Mouse (Mus musculus) intestine, postnatal 0 days (tissue): ENCODE results near the gene Wnt10b. TPM values are rescaled to one million over a fixed set of nuclear protein-coding genes. Genes with fewer than 3 reads are reported as not detected.

Source experiments
- ATAC-seq: fragments of 200-750 bp; cut with Nextera tagmentation; 2 replicates; pipeline ENCODE4 v1.8.0; 2017; ENCODE audit warnings: mild to moderate bottlenecking, moderate TSS enrichment, moderate library complexity
- H3K27ac ChIP-seq: fragments of 300-500 bp; sonication (generic); 2 replicates; pipeline ENCODE4 v1.5.1; 2014; ENCODE audit warnings: mild to moderate bottlenecking, low read depth, low read length, moderate library complexity
- H3K27me3 ChIP-seq: fragments of 300-500 bp; sonication (generic); replicated peaks from 2 replicates; pipeline ENCODE4 v1.6.1; 2014; ENCODE audit warnings: low read length, mixed read lengths; ENCODE audit not compliant: control insufficient read depth, insufficient read depth
- H3K36me3 ChIP-seq: fragments of 300-500 bp; sonication (generic); 2 replicates; pipeline ENCODE4 v1.6.1; 2014; ENCODE audit warnings: mild to moderate bottlenecking, moderate library complexity; ENCODE audit not compliant: control insufficient read depth, insufficient read depth
- H3K4me1 ChIP-seq: fragments of 300-500 bp; sonication (generic); replicated peaks from 2 replicates; pipeline ENCODE4 v1.6.1; 2014; ENCODE audit warnings: antibody characterized with exemption, low read length, mixed read lengths; ENCODE audit not compliant: control insufficient read depth, insufficient read depth
- H3K4me2 ChIP-seq: fragments of 300-500 bp; sonication (generic); replicated peaks from 2 replicates; pipeline ENCODE4 v1.6.1; 2014; ENCODE audit warnings: low read depth, mild to moderate bottlenecking, moderate library complexity
- H3K4me3 ChIP-seq: fragments of 300-500 bp; sonication (generic); 2 replicates; pipeline ENCODE4 v1.5.1; 2014; ENCODE audit warnings: low read depth, low read length
- H3K9ac ChIP-seq: fragments of 300-500 bp; sonication (generic); 2 replicates; pipeline ENCODE4 v1.6.1; 2014; ENCODE audit warnings: mild to moderate bottlenecking, low read depth, low read length
- H3K9me3 ChIP-seq: fragments of 300-500 bp; sonication (generic); 2 replicates; pipeline ENCODE4 v1.6.1; 2016; ENCODE audit warnings: mixed run types; ENCODE audit not compliant: control insufficient read depth
- CTCF ChIP-seq: sonication (generic); IDR thresholded peaks from 2 replicates; pipeline ENCODE4 v1.5.1; 2016; ENCODE audit warnings: low read depth, mild to moderate bottlenecking, control low read depth, antibody characterized with exemption, moderate library complexity
- WGBS: fragments of 180-500 bp; shearing (Covaris S2); extraction: QIAGEN DNeasy Blood & Tissue Kit; methylation state at CpG from one replicate; pipeline ENCODE4 v1.1.7; 2014; 5-methylcytosine and 5-hydroxymethylcytosine counted together
- polyA plus RNA-seq: library from polyadenylated mRNA; unstranded; fragments of >200 nt; fragmentation: Nextera tagmentation; extraction: Ambion mirVana; gene quantifications from 2 replicates; pipeline ENCODE4 v1.2.1, GENCODE M21; 2015

The Wnt10b gene
- polyA plus RNA-seq, 1 experiment from 2014 or later, result not detected

DNA sequence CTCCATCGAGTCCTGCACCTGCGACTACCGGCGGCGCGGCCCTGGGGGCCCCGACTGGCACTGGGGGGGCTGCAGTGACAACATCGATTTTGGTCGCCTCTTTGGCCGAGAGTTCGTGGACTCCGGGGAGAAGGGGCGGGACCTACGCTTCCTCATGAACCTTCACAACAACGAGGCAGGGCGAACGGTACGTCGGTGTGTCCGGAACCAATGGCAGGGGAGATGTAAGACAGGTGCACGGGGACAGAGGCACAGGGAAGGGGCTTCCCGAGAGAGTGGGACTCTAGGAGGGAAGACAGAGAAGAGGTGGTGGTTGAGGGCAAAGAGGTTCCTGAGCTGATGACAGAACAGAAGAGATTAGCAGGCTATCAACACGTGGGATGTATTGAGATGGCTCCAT lies 13.8 kb upstream of the Wnt10b start:
- no peaks in the 10 kb centered on the region for H3K9me3 ChIP-seq
- H3K4me3 ChIP-seq, result peak overlapping the region; percentile 34; the same call in 1 of the 2 replicates
- H3K4me1 ChIP-seq, result peaks cover 4% of the 10 kb centered on the region; the same call in 1 of the 2 replicates
- no peak overlapping the region for H3K9ac ChIP-seq
- H3K4me2 ChIP-seq, result peak overlapping the region; percentile 58
- no peak overlapping the region for H3K27ac ChIP-seq
- ATAC-seq, result no peak
- no peaks in the 10 kb centered on the region for H3K36me3 ChIP-seq
- under 1% methylated on average over 23 of the region's 23 CpGs for WGBS
- no peak for TF ChIP-seq CTCF
- H3K27me3 ChIP-seq, result peaks cover 95% of the 10 kb centered on the region

DNA sequence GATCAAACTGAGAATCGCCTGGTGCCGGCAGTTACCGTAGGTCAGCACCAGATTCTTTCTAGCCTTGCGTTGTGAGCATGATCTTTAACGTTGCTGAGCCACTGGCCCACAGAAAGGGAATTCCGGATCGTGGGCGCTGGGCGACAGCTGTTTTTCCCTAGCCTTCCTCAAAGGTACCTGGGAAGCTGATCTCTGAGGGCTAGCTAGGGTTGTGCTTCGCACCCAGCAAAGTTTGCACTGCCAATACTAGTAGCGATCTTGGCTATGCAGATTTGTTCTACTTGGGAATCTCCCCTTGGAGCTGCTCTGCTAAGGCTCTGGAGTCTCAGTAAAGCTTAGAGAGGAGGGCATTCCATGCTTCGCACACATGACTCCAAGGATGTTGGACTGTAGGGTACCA lies 13.3 kb upstream of the Wnt10b start:
- no peak overlapping the region for H3K9ac ChIP-seq
- H3K4me1 ChIP-seq, result peaks cover 4% of the 10 kb centered on the region; the same call in 1 of the 2 replicates
- no peak overlapping the region for H3K27ac ChIP-seq
- 0% methylated on average over 12 of the region's 12 CpGs for WGBS
- no peak for ATAC-seq
- TF ChIP-seq CTCF, result no peak
- peaks cover 90% of the 10 kb centered on the region for H3K27me3 ChIP-seq
- H3K4me3 ChIP-seq, result peak overlapping the region; percentile 34
- H3K36me3 ChIP-seq, result no peaks in the 10 kb centered on the region
- H3K4me2 ChIP-seq, result peak overlapping the region; percentile 58
- H3K9me3 ChIP-seq, result no peaks in the 10 kb centered on the region

DNA sequence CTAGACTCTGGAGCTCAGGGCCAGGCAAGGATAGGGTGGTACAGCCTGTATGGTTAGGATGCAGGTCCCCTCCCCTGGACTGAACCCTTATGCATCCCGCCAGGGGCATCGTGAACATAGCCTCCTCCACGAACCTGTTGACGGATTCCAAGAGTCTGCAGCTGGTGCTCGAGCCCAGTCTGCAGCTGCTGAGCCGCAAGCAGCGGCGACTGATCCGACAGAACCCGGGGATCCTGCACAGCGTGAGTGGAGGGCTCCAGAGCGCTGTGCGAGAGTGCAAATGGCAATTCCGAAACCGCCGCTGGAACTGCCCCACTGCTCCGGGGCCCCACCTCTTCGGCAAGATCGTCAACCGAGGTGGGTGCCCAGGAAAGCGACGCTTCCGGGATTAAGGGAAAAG lies 12.8 kb upstream of the Wnt10b start:
- Histone ChIP-seq H3K27me3 (peaks cover 85% of the 10 kb centered on the region), H3K4me1 (peaks cover 4% of the 10 kb centered on the region; the same call in 1 of the 2 replicates), H3K27ac (no peak overlapping the region), H3K9ac (no peak overlapping the region), H3K36me3 (no peaks in the 10 kb centered on the region), H3K4me2 (peak overlapping the region; percentile 58), H3K4me3 (peak overlapping the region; percentile 34), H3K9me3 (no peaks in the 10 kb centered on the region)
- ATAC-seq, result no peak
- under 1% methylated on average over 23 of the region's 23 CpGs for WGBS
- TF ChIP-seq CTCF, result no peak

DNA sequence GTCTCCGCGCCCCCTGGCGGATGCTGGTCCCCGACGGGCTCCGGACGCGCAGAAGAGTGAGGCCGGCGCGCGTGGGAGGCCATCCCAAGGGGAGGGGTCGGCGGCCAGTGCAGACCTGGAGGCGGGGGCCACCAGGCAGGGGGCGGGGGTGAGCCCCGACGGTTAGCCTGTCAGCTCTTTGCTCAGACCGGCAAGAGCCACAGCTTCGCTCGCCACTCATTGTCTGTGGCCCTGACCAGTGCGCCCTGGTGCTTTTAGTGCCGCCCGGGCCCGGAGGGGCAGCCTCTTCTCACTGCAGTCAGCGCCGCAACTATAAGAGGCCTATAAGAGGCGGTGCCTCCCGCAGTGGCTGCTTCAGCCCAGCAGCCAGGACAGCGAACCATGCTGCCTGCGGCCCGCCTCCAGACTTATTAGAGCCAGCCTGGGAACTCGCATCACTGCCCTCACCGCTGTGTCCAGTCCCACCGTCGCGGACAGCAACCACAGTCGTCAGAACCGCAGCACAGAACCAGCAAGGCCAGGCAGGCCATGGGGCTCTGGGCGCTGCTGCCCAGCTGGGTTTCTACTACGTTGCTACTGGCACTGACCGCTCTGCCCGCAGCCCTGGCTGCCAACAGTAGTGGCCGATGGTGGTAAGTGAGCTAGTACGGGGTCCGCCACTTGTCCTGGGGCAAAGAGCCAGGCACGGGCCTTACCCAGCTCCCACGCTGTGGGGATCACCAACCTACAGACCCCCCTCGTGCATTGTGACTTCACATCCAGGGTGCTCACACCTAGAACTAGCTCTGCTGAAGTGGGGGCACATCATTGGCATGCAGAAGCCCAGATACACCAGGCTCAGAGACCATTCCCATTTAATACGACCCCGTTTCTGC lies 11.9 kb upstream of the Wnt10b start, which contains the start of gene Wnt1:
Gene Wnt1, plus strand, starts transcription at position 197 of the 875 bp plus-strand sequence.
- Histone ChIP-seq H3K36me3 (no peaks in the 10 kb centered on the region), H3K27me3 (peaks cover 80% of the 10 kb centered on the region), H3K9ac (no peak within 1 kb of the TSS), H3K4me3 (peak within 1 kb of the TSS; percentile 34), H3K4me2 (peak within 1 kb of the TSS; percentile 58), H3K27ac (no peak within 1 kb of the TSS), H3K9me3 (peaks cover 3% of the 10 kb centered on the region; the same call in 1 of the 2 replicates), H3K4me1 (peaks cover 4% of the 10 kb centered on the region; the same call in 1 of the 2 replicates)
- peak; percentile 80 for TF ChIP-seq CTCF
- ATAC-seq, result no peak
- WGBS, result 5% methylated on average over 51 of the region's 51 CpGs

DNA sequence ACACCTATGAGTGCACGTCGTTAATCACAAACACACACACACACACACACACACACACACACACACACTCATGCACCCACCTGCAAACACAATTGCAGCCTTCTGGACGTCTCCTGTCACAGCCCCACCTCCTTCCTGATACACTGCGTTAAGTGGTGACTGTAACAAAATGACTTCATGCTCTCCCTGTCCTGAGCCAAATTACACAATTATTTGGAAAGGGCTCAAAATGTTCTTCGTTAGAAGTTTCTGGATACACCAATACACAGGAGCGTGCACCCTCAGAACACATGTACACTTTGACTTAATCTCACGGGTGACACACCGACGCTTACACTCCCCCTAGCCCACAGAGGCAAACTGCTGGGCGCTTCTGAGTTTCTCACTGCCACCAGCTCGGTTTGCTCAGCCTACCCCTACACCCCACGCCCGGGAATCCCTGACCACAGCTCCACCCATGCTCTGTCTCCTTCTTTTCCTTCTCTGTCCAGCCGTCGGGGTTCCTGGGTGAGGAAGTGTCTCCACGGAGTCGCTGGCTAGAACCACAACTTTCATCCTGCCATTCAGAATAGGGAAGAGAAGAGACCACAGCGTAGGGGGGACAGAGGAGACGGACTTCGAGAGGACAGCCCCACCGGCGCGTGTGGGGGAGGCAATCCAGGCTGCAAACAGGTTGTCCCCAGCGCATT lies 11.2 kb upstream of the Wnt10b start:
- Histone ChIP-seq H3K9me3 (peaks cover 3% of the 10 kb centered on the region; the same call in 1 of the 2 replicates), H3K36me3 (no peaks in the 10 kb centered on the region), H3K27ac (no peak overlapping the region), H3K4me2 (peak overlapping the region; percentile 30), H3K4me3 (peak overlapping the region; percentile 7; the same call in 1 of the 2 replicates), H3K4me1 (peaks cover 4% of the 10 kb centered on the region; the same call in 1 of the 2 replicates), H3K27me3 (peaks cover 73% of the 10 kb centered on the region), H3K9ac (no peak overlapping the region)
- no peak for TF ChIP-seq CTCF
- 10% methylated on average over 24 of the region's 24 CpGs for WGBS
- no peak for ATAC-seq

DNA sequence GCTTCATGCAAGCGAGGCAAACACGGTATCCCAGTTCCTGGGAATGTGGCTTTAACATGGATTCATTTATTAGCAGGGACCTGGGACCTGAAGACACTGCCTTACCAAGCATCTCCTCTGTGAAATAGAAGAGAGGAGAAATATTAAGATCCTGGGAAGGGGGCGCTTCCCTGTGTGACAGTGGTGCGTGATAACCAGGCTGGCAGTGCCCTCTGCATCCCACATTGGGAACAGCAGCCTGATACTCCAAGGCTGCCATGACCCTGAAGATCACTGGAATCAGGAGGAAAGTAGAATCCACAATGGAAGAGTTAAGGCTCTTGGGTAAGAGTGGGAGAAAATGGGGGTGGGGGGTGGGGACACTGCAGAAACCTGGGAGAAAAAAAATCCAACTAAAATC lies 10.0 kb upstream of the Wnt10b start:
- Histone ChIP-seq H3K4me1 (peaks cover 4% of the 10 kb centered on the region; the same call in 1 of the 2 replicates), H3K4me3 (no peak overlapping the region), H3K36me3 (no peaks in the 10 kb centered on the region), H3K27ac (no peak overlapping the region), H3K9ac (no peak overlapping the region), H3K27me3 (peaks cover 61% of the 10 kb centered on the region), H3K4me2 (no peak overlapping the region), H3K9me3 (peaks cover 3% of the 10 kb centered on the region; the same call in 1 of the 2 replicates)
- peak; percentile 73 for TF ChIP-seq CTCF
- 40% methylated on average over 4 of the region's 4 CpGs for WGBS
- ATAC-seq, result no peak
